Mouse (Mus musculus) activated CD4-positive, CD25-positive, alpha-beta regulatory T cell, adult 4 months (primary cell): ENCODE measurements at regions not wholly inside any gene's neighbourhood (a gene's known extent, or its start where the extent isn't known, plus 50 kb on each side); places are given as distances from the start of the nearest gene placed in this dataset.

Experiments
- ATAC-seq: one replicate; pipeline ENCODE4 v1.8.0; 2017

GRCm38 (mm10) chr13:97705926-97706325 lies 54.5 kb downstream of the Gm10260 start:
- ATAC-seq = no peak

DNA sequence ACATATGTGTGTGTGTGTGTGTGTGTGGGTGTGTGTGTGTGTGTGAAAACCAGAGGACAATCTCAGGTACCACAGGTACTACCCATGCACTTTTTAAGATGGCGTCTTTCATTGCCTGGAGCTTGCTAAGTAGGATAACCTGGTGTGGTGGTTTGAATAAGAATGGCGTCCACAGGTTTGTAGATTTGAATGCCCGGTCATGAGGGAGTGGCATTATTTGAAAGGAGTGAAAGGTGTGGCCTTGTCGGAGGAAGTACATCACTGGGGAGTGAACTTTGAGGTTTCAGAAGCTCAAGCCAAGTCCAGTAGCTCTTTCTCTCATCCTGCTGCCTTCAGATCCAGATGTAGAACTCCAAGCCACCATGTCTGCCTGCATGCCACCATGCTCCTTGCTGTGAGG lies 55.9 kb downstream of the Gm10260 start:
- ATAC-seq = no peak

DNA sequence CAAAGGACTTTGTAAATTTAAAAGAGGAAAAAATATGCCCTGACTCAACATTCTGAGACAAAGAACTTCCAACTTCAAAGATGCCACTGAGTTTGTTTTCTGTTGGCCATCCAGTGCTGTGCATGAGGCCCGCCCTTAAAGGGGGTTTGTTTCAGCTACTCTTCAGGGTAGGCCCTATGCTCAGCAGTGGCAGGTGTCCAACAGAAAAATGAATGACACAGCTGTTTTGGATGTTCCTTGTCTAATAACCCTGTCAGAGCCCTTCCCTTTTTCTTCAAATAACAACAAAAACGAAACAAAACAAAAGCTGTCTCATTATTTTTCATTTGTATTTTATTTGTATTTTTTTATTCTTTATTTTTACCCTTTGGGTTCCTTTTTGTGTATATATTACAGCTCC lies 61.5 kb downstream of the Gm10260 start:
- no peak for ATAC-seq

GRCm38 (mm10) chr13:97698317-97698716 lies 62.1 kb downstream of the Gm10260 start:
- no peak for ATAC-seq

GRCm38 (mm10) chr13:97697262-97697661 lies 63.2 kb downstream of the Gm10260 start:
- no peak for ATAC-seq

- no peak for ATAC-seq
Observed at GRCm38 (mm10) chr13:97695022-97695421, 65.4 kb downstream of the Gm10260 start.

- ATAC-seq = no peak
Observed at GRCm38 (mm10) chr13:97694356-97694990, 66.0 kb downstream of the Gm10260 start.

- no peak for ATAC-seq
Observed at GRCm38 (mm10) chr13:97688310-97688886, 72.0 kb downstream of the Gm10260 start.

- no peak for ATAC-seq
Observed at GRCm38 (mm10) chr13:97683836-97684235, 76.6 kb downstream of the Gm10260 start.

- ATAC-seq = no peak
Observed at GRCm38 (mm10) chr13:97681228-97681987, 79.0 kb downstream of the Gm10260 start.

DNA sequence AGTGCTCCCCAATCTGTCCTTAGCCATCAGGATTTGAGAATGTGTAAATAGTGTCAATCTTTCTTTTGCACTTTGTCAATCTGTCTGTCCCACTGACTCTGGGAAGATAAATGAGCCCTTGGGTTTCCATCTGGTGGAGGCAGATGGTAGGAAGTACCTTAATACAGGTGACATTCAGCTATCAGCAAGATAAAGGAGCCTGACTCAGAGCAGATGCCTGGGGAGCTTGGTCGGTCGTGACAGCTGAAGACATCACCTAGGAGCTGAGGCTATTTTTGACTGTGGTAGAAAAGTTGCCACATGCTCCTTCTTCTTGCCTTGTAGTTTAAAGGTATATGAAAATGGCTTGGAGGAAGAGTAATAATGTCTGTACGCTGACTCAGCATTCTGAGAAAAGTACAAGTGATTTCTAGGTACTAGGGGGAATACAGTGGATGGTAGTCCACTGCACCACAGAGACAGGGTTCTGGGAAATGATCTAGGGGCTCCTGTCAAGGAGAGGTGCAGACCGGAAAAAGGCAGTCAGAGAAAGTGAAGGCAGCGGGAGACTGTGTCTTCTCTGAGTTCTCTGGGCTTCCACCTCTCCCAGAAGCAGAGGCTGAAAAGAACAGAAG lies 80.0 kb downstream of the Gm10260 start:
- ATAC-seq = no peak

DNA sequence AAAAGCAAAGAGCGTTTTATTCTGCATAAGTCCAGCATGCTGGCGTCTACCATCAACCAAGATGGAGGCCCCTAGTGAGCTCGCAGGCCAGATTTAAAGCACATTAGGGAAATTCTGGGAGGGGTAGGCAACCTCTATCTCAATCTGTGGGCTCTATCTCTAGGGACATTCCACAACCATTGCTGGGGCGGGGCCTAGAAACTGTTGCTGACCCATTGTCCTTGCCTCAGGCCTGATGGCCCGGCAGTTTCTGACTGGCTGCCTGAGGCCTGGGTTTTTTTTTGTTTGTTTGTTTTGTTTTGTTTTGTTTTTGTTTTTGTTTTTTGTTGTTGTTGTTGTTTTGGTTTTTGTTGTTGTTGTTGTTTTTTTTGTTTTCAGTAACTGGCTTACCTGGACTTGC lies 81.4 kb downstream of the Gm10260 start:
- ATAC-seq = no peak

GRCm38 (mm10) chr13:97676536-97677048 lies 83.8 kb downstream of the Gm10260 start:
- no peak for ATAC-seq

DNA sequence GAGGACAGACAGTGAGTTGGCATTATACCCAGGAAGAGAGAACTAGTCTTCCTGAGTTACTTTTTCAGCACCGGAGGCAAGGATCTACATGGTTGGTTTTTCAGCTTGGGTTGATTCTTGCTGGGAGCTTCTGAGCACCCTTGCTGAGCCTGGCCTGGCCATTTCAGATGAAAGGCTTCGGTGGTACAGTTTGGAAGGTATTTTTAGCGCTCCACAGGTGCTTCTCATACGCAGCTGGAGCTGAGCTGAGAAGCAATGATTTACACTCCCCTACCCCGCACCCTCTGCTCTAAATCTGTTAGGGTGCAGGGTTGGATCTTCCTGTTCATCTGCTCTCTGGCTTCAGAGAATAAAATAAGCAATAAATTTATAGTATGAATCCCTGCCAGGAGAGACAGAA lies 87.3 kb downstream of the Gm10260 start:
- no peak for ATAC-seq

DNA sequence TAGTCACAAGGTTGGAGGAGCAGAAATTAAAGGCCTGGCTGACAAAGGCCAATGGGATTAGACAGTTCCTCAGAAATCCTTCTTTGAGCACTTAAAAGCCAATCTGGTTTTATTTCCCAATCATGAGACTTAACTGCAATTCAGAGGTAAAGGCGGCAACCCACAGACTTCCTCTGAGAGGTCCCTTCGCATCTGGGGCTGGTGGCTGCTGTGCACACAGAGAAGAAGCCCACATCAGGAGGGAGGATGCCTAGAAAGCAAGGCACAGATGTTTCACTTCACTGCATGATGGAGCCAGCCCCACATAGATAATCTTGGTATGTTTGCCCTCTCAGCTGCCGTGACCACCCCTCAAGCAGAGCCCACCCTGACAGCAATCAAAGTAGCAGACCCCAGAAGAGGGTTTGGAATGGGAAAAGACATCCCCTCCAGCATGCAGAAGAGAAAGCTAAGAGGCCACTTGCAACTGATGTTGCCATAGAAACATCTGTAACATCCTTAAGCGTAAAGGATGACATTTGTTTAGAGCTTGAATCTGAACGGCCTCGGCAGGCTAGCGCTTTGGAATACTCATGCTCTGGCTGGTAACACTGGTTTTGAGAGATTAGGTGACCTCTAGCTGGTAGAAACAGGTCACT lies 88.3 kb downstream of the Gm10260 start:
- ATAC-seq = no peak

GRCm38 (mm10) chr13:97669366-97669765 lies 91.1 kb downstream of the Gm10260 start:
- no peak for ATAC-seq

DNA sequence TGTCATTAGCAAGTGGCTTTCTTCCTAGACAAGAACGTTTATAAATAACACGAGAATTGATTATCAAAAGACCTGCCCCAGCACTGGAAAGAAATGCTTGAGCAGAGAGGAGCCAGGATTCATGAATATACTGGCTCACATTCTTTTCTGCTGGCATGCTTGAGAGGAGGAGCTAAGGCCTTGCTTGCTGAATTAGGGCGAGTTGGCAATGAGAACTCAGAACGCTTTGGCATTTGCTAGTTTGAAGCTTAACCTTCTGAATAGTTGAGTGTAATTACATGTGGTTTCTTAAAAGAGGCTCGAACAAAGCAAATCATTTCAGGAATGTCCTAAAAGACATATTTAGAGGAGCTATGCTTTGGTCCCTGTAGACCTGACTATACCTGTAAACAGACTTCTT lies 91.5 kb downstream of the Gm10260 start:
- ATAC-seq = no peak

DNA sequence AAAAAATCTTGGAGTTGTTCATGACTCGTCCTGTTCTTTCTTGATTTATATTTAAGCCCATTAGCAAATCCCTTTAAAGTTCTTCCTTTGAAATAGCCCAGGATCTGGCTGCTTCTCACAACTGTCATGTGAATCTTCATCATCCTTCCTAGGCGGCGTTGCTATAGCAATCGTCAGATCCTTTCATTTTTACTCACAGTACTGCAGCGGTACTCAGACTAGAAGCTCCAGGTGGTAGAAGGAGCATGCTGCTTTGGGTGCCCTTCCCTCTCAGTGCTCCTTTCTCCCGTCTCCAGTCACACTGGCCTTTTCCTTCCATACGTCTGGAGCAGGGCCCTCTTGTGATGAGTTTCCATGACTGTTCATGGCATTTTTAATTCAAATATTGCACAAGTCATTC lies 93.1 kb downstream of the Gm10260 start:
- ATAC-seq = no peak

- ATAC-seq = no peak
Observed at GRCm38 (mm10) chr13:97666761-97667160, 93.7 kb downstream of the Gm10260 start.

- no peak for ATAC-seq
Observed at GRCm38 (mm10) chr13:97665226-97665625, 95.2 kb downstream of the Gm10260 start.

DNA sequence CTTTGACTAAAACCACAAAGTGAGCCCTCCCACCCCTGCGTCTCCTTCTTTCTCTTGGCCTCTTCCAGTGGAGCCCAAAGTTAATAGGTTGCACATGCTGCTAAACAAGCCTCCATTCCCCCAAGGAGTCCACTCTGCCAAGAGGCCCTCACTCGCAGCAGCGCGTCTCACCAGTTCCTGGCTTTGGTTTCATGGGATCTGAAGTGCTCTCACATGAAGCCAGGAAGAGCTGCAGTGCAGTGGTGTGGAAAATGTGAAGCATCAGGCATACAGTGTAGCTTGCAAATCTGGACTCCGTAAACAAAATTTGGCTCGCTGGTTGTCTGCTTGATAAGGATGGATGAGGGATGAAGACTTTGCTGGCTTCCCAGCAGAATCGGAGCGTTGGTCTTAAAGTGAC lies 97.7 kb downstream of the Gm10260 start:
- no peak for ATAC-seq

DNA sequence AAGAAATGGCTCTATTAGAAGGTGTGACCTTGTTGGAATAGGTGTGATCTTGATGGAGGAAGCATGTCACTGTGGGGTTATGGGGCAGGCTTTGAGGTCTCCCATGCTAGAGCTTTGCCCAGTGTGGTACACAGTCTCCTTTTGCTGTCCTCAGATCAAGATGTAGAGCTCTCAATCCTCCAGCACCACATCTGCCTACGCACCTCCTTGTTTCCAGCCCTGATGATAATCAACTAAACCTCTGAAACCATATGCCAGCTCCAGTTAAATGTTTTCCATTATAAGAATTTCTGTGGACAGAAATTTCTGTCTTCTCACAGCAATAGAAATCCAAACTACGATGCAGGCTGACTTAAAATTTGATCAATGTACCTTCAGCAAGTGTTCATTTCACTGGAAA lies 103.8 kb downstream of the Gm10260 start:
- ATAC-seq = no peak

- ATAC-seq = no peak
Observed at GRCm38 (mm10) chr13:97652279-97652678, 108.2 kb downstream of the Gm10260 start.
